Mouse (Mus musculus) bone marrow, adult 2 months (tissue): ENCODE measurements around the gene Gm28729.

ENCODE experiments used
- CTCF ChIP-seq: fragments of 200-500 bp; IDR thresholded peaks from 2 replicates; pipeline ENCODE4 v1.5.1; 2011; ENCODE audit warnings: low read length, control low read depth; ENCODE audit not compliant: control insufficient read depth, insufficient read depth
- POLR2A ChIP-seq: fragments of 200-500 bp; IDR thresholded peaks from 2 replicates; pipeline ENCODE4 v1.6.1; 2011; ENCODE audit warnings: low read depth, mild to moderate bottlenecking, control low read depth, low read length, borderline replicate concordance; ENCODE audit not compliant: control insufficient read depth

DNA sequence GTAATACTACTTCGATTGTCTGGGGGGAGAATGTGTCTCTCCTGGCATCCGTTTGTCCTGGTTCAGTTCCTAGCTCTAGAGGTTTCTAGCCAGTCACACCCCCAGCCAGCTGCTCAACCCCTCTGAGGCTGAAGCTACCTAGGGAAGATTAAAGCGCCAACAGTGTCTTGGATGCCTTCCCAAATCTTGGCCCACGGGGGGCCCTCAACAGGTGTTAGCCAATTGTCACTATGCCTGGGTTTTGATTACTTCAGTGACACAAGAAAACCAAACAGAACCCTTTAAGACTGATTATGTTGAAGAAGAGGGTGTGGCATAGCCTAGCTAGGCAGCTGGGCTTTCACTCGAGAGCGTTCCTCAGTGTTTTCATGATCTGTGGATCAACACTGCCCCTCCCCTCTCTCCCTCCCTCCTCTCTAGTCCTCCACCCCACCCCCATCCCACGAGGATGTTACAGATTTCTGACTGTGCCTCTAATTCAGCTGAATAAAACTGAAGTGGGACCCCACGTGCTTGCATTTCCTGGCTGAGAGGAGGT is 86.7 kb downstream of the Gm28729 start:
- TF ChIP-seq CTCF (no peak), POLR2A (no peak)
